In genomic region chr13:119337861-119338260, GRCm38 (mm10) we compare ENCODE assay signal across 21 mouse cellular contexts.
DNase-seq lines count a peak whose midpoint lies in the region; ATAC-seq and TF ChIP-seq lines count a peak whose summit lies in the region.
"Had no signal": no experiment of that assay in that cellular context is flagged by ENCODE, and none has a peak within 500 bp of the region (broad histone marks: within the 10 kb centered on the region; RNA-seq: fewer than 3 reads in every experiment).

No protein-coding gene starts in this region.

- 82% methylated on average over 5 of the region's 5 CpGs for WGBS in intestine, embryonic 16.5 days
- 87% methylated on average over 5 of the region's 5 CpGs for WGBS in intestine, embryonic 15.5 days
- 79% methylated on average over 5 of the region's 5 CpGs for WGBS in midbrain, postnatal 0 days
- WGBS in midbrain, embryonic 13.5 days = 85% methylated on average over 5 of the region's 5 CpGs

- no peak overlapping the region for H3K4me2 ChIP-seq in intestine, embryonic 16.5 days (ENCODE audit: low read depth, low read length)
- no peak overlapping the region for H3K4me2 ChIP-seq in intestine, embryonic 15.5 days (replicated peaks)
- H3K4me2 ChIP-seq in midbrain, postnatal 0 days (ENCODE audit: low read depth, low read length, poor library complexity, severe bottlenecking) = no peak overlapping the region
- no peak overlapping the region for H3K4me2 ChIP-seq in midbrain, embryonic 13.5 days (replicated peaks)
- H3K4me2 ChIP-seq: embryonic facial prominence, embryonic 12.5 days; limb, embryonic 13.5 days; neural tube, embryonic 15.5 days had no signal

- no peaks in the 10 kb centered on the region for H3K9me3 ChIP-seq in intestine, embryonic 16.5 days (ENCODE audit: control insufficient read depth, low read length)
- H3K9me3 ChIP-seq in intestine, embryonic 15.5 days = no peaks in the 10 kb centered on the region
- no peaks in the 10 kb centered on the region for H3K9me3 ChIP-seq in midbrain, postnatal 0 days (ENCODE audit: low read length)
- H3K9me3 ChIP-seq in midbrain, embryonic 13.5 days = no peaks in the 10 kb centered on the region
- H3K9me3 ChIP-seq: embryonic facial prominence, embryonic 12.5 days; hindbrain, embryonic 10.5 days; limb, embryonic 13.5 days; neural tube, embryonic 15.5 days had no signal

- peak; percentile 75 to 79 for DNase-seq in cerebellum, postnatal 10 days
- no peak for DNase-seq in cerebellum, adult 9-10 months
- peak; percentile 32 for DNase-seq in midbrain, postnatal 0 days (ENCODE audit: low spot score)
- DNase-seq: adrenal gland, postnatal 10 days; kidney, adult 2 months; kidney, postnatal 25 days; layer of hippocampus, adult 9-11 months; right cerebral cortex, postnatal 4 days; thymus, postnatal 14 days had no signal

- H3K27ac ChIP-seq in intestine, embryonic 16.5 days (ENCODE audit: low read length) = no peak overlapping the region
- no peak overlapping the region for H3K27ac ChIP-seq in intestine, embryonic 15.5 days
- no peak overlapping the region for H3K27ac ChIP-seq in midbrain, postnatal 0 days (ENCODE audit: low read depth, low read length)
- no peak overlapping the region for H3K27ac ChIP-seq in midbrain, embryonic 13.5 days
- H3K27ac ChIP-seq: embryonic facial prominence, embryonic 12.5 days; hindbrain, embryonic 10.5 days; limb, embryonic 13.5 days; liver, embryonic 14.5 days; neural tube, embryonic 15.5 days had no signal

- H3K4me1 ChIP-seq in intestine, embryonic 16.5 days (ENCODE audit: control insufficient read depth, insufficient read depth, low read length) = no peaks in the 10 kb centered on the region
- 0 out of 2 replicates have a peak, but pooled peaks cover 2% of the 10 kb centered on the region for H3K4me1 ChIP-seq in intestine, embryonic 15.5 days (replicated peaks)
- no peaks in the 10 kb centered on the region for H3K4me1 ChIP-seq in midbrain, postnatal 0 days (ENCODE audit: insufficient read depth, low read length)
- no peaks in the 10 kb centered on the region for H3K4me1 ChIP-seq in midbrain, embryonic 13.5 days (replicated peaks)
- H3K4me1 ChIP-seq: embryonic facial prominence, embryonic 12.5 days; hindbrain, embryonic 10.5 days; limb, embryonic 13.5 days; neural tube, embryonic 15.5 days had no signal

- 0 out of 2 replicates have a peak, but pooled peaks have one; percentile 36 for ATAC-seq in intestine, embryonic 16.5 days
- no peak for ATAC-seq in intestine, embryonic 15.5 days
- no peak for ATAC-seq in midbrain, postnatal 0 days (ENCODE audit: low FRiP score)
- no peak for ATAC-seq in midbrain, embryonic 13.5 days
- ATAC-seq in megakaryocyte progenitor cell, adult 5-6 weeks (replicated peaks; ENCODE audit: poor library complexity) = no peak
- ATAC-seq: forebrain, embryonic 16.5 days had no signal

- no peak overlapping the region for H3K9ac ChIP-seq in intestine, embryonic 16.5 days (ENCODE audit: low read depth, low read length)
- H3K9ac ChIP-seq in intestine, embryonic 15.5 days = no peak overlapping the region
- no peak overlapping the region for H3K9ac ChIP-seq in midbrain, postnatal 0 days (replicated peaks; ENCODE audit: low read length, poor library complexity, severe bottlenecking)
- no peak overlapping the region for H3K9ac ChIP-seq in midbrain, embryonic 13.5 days (replicated peaks)
- H3K9ac ChIP-seq: embryonic facial prominence, embryonic 12.5 days; limb, embryonic 13.5 days; liver, embryonic 14.5 days; neural tube, embryonic 15.5 days had no signal

- H3K4me3 ChIP-seq in intestine, embryonic 16.5 days (ENCODE audit: low read length) = no peak overlapping the region
- H3K4me3 ChIP-seq in intestine, embryonic 15.5 days (replicated peaks) = no peak overlapping the region
- H3K4me3 ChIP-seq in midbrain, postnatal 0 days (ENCODE audit: low read depth, low read length) = no peak overlapping the region
- H3K4me3 ChIP-seq in midbrain, embryonic 13.5 days (replicated peaks) = no peak overlapping the region
- H3K4me3 ChIP-seq: embryonic facial prominence, embryonic 12.5 days; hindbrain, embryonic 10.5 days; limb, embryonic 13.5 days; myocyte; neural tube, embryonic 15.5 days had no signal

- H3K27me3 ChIP-seq in intestine, embryonic 16.5 days (replicated peaks; ENCODE audit: control insufficient read depth, insufficient read depth, low read length) = no peaks in the 10 kb centered on the region
- H3K27me3 ChIP-seq in intestine, embryonic 15.5 days (replicated peaks) = no peaks in the 10 kb centered on the region
- no peaks in the 10 kb centered on the region for H3K27me3 ChIP-seq in midbrain, postnatal 0 days (ENCODE audit: insufficient read depth, low read length)
- H3K27me3 ChIP-seq in midbrain, embryonic 13.5 days = no peaks in the 10 kb centered on the region
- H3K27me3 ChIP-seq: CH12.LX; embryonic facial prominence, embryonic 12.5 days; limb, embryonic 13.5 days; neural tube, embryonic 15.5 days had no signal

- no peak for TF ChIP-seq CTCF in midbrain, postnatal 0 days (IDR thresholded peaks at IDR 0.05)

- peaks cover 3% of the 10 kb centered on the region for H3K36me3 ChIP-seq in intestine, embryonic 16.5 days (ENCODE audit: control insufficient read depth, insufficient read depth, low read length)
- H3K36me3 ChIP-seq in intestine, embryonic 15.5 days = 0 out of 2 replicates have a peak, but pooled peaks cover 11% of the 10 kb centered on the region
- peaks cover 5% of the 10 kb centered on the region; the same call in 1 of the 2 replicates for H3K36me3 ChIP-seq in midbrain, postnatal 0 days (ENCODE audit: insufficient read depth, low read length)
- H3K36me3 ChIP-seq in midbrain, embryonic 13.5 days = peaks cover 30% of the 10 kb centered on the region
